Mouse (Mus musculus) forebrain, embryonic 11.5 days (tissue): ENCODE measurements around the gene Zswim1. TPM values are rescaled to one million over a fixed set of nuclear protein-coding genes. Genes with fewer than 3 reads are reported as not detected.
"Not testable (repeated sequence)": the region's sequence is repeated elsewhere in the genome, so short reads cannot be mapped to it uniquely, and the experiment has no call there.

ENCODE experiments used
- ATAC-seq: fragments of 200-750 bp; cut with Nextera tagmentation; replicated peaks from 2 replicates; pipeline ENCODE4 v1.8.0; 2017; ENCODE audit warnings: moderate TSS enrichment; ENCODE audit not compliant: low FRiP score
- DNase-seq: peaks from one replicate; pipeline ENCODE4 v3.0.0-alpha.2; 2017; ENCODE audit warnings: low spot score
- H3K27ac ChIP-seq: fragments of 300-500 bp; sonication (generic); 2 replicates; pipeline ENCODE4 v1.5.1; 2014; ENCODE audit warnings: low read depth, low read length
- H3K27me3 ChIP-seq: fragments of 300-500 bp; sonication (generic); 2 replicates; pipeline ENCODE4 v1.6.1; 2014; ENCODE audit warnings: mild to moderate bottlenecking, low read length, mixed read lengths; ENCODE audit not compliant: control insufficient read depth, insufficient read depth
- H3K36me3 ChIP-seq: fragments of 300-500 bp; sonication (generic); 2 replicates; pipeline ENCODE4 v1.6.1; 2014; ENCODE audit warnings: mild to moderate bottlenecking, low read length, moderate library complexity, mixed read lengths; ENCODE audit not compliant: control insufficient read depth, insufficient read depth
- H3K4me1 ChIP-seq: fragments of 300-500 bp; sonication (generic); replicated peaks from 2 replicates; pipeline ENCODE4 v1.6.1; 2014; ENCODE audit warnings: low read length, mixed read lengths; ENCODE audit not compliant: control insufficient read depth, insufficient read depth
- H3K4me2 ChIP-seq: fragments of 300-500 bp; sonication (generic); 2 replicates; pipeline ENCODE4 v1.6.1; 2014; ENCODE audit warnings: low read depth, mild to moderate bottlenecking, low read length, moderate library complexity, mixed read lengths; ENCODE audit not compliant: severe bottlenecking
- H3K4me3 ChIP-seq: fragments of 300-500 bp; sonication (generic); 2 replicates; pipeline ENCODE4 v1.5.1; 2014; ENCODE audit warnings: low read depth, low read length
- H3K9ac ChIP-seq: fragments of 300-500 bp; sonication (generic); 2 replicates; pipeline ENCODE4 v1.6.1; 2014; ENCODE audit warnings: low read length
- H3K9me3 ChIP-seq: fragments of 300-500 bp; sonication (generic); 2 replicates; pipeline ENCODE4 v1.6.1; 2016; ENCODE audit warnings: low read length, mixed read lengths; ENCODE audit not compliant: control insufficient read depth
- WGBS: fragments of 180-500 bp; shearing (Covaris S2); extraction: QIAGEN DNeasy Blood & Tissue Kit; methylation state at CpG from one replicate; pipeline ENCODE4 v1.1.7; 2014; 5-methylcytosine and 5-hydroxymethylcytosine counted together
- polyA plus RNA-seq: library from polyadenylated mRNA; unstranded; fragments of >200 nt; fragmentation: Nextera tagmentation; extraction: Ambion mirVana; gene quantifications from 2 replicates; pipeline ENCODE4 v1.2.1, GENCODE M21; 2014

Zswim1 gene
- polyA plus RNA-seq, 1 experiment from 2014 or later = 26.4 TPM

DNA sequence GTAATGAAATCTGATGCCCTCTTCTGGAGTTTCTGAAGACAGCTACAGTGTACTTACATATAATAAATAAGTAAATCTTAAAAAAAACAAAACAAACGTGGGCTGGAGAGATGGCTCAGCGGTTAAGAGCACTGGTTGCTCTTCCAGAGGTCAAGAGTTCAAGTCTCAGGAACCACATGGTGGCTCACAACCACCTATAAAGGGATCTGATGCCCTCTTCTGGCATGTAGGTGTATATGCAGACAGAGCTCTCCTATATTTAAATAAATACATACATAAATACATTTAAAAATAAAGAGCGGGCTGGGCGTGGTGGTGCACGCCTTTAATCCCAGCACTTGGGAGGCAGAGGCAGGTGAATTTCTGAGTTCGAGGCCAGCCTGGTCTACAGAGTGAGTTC lies 23.9 kb upstream of the Zswim1 start:
- not testable (repeated sequence) for H3K36me3 ChIP-seq, ATAC-seq, H3K9me3 ChIP-seq, H3K9ac ChIP-seq, H3K27me3 ChIP-seq, H3K4me3 ChIP-seq, H3K4me1 ChIP-seq, DNase-seq, H3K27ac ChIP-seq, H3K4me2 ChIP-seq
- 85% methylated on average over 6 of the region's 6 CpGs for WGBS

DNA sequence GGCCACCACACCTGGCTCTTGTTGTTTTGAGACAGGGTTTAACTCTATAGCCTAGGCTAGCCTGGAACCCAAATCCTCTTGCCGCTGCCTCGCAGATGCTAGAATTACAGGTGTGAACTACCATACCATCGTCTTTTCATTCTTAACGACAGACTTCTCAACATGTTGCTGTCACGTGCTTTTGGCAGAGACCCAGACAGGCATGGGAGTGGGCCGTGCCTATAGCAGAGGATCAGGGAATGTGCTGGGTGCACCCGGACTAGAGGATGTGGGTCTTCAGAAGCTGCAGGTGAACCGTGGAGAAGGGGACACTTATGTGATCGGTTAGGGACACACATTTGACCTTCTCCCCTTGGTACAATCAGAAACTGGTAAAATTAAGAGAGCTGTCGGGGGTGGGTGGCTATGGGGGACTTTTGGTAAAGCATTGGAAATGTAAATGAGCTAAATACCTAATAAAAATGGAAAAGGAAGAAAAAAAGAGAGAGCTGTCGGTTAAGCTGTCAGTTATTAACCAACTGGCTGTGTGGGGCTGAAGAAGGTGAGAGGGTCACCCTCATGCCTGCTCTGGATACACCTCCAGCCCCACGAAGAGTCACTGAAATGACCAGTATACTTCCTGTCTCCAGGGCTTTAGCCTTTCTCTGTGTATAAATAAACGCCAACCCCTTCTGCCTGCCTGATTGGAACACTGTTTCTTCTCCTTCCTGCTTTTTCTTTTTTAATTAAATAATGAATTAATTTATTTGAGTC lies 22.1 kb upstream of the Zswim1 start:
- Histone ChIP-seq H3K36me3 (no peaks in the 10 kb centered on the region; the same call in 1 of the 2 replicates), H3K4me3 (no peak overlapping the region), H3K9me3 (no peaks in the 10 kb centered on the region), H3K27me3 (no peaks in the 10 kb centered on the region), H3K9ac (no peak overlapping the region), H3K27ac (no peak overlapping the region), H3K4me1 (peaks cover 5% of the 10 kb centered on the region; the same call in 1 of the 2 replicates), H3K4me2 (no peak overlapping the region)
- no peak for DNase-seq
- 90% methylated on average over 13 of the region's 13 CpGs for WGBS
- no peak for ATAC-seq

DNA sequence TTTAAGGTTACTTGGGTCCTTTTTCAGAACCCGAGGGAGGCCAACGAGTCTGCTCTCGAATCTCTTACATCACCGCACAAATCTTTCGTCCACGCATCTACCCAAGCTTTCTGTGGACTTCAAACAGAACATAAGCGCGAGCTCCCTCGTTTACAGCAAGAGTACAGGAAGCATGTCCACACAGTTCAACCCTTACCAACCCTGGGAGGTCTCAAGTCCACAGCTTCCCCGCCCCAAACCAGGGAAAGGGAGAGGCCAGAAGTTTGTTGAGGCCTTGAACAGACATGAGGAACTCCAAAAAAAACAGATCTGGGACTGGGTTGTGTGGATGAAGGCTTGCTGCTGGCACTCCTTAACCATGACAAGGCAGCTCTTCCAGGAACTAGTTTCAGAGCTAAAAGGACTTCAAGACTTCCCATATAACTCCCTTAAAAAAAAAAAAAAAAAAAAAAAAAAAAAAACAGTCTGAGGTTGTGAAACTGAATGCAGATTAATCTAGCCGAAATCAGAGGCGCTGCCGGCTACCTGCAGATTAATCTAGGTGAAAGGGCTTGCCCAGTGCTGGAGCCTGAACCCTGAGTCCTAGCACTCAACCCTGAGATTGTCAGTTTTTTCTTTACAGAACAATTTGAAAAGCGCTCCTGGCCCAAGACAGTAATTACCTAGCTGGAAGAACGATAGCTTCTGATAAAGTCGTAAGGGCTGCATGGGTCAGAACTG lies 19.1 kb upstream of the Zswim1 start:
- Histone ChIP-seq H3K4me3 (peak overlapping the region; percentile 80; the same call in 1 of the 2 replicates), H3K4me2 (peak overlapping the region; percentile 60), H3K4me1 (peaks cover 5% of the 10 kb centered on the region; the same call in 1 of the 2 replicates), H3K27me3 (no peaks in the 10 kb centered on the region), H3K27ac (no peak overlapping the region), H3K9ac (peak overlapping the region; percentile 76), H3K9me3 (no peaks in the 10 kb centered on the region), H3K36me3 (no peaks in the 10 kb centered on the region; the same call in 1 of the 2 replicates)
- DNase-seq = no peak
- 92% methylated on average over 16 of the region's 16 CpGs for WGBS
- no peak for ATAC-seq

DNA sequence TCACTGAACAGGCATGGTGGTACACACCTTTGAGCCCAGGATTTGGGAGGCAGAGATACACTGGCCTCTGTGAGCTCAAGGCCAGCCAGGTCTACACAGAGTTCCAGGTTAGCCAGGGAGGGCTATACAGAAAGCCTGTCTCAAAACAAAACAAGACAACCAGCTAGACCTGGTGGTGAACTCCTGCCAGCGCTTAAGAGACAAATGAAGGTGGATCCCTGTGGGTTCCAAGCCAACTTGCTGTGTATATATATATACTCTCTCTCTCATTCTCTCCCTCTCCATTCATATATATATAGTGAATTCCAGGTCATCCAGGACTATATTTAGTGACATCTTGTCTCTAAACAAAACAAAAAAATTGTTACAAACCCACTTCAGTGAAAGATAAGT lies 18.6 kb upstream of the Zswim1 start:
- no peak for ATAC-seq
- Histone ChIP-seq H3K4me2 (peak overlapping the region; percentile 60), H3K9me3 (no peaks in the 10 kb centered on the region), H3K27me3 (no peaks in the 10 kb centered on the region), H3K4me3 (peak overlapping the region; percentile 80), H3K9ac (peak overlapping the region; percentile 76), H3K4me1 (peaks cover 5% of the 10 kb centered on the region; the same call in 1 of the 2 replicates), H3K27ac (no peak overlapping the region), H3K36me3 (no peaks in the 10 kb centered on the region; the same call in 1 of the 2 replicates)
- WGBS = 64% methylated on average over 1 of the region's 1 CpGs
- DNase-seq = no peak

DNA sequence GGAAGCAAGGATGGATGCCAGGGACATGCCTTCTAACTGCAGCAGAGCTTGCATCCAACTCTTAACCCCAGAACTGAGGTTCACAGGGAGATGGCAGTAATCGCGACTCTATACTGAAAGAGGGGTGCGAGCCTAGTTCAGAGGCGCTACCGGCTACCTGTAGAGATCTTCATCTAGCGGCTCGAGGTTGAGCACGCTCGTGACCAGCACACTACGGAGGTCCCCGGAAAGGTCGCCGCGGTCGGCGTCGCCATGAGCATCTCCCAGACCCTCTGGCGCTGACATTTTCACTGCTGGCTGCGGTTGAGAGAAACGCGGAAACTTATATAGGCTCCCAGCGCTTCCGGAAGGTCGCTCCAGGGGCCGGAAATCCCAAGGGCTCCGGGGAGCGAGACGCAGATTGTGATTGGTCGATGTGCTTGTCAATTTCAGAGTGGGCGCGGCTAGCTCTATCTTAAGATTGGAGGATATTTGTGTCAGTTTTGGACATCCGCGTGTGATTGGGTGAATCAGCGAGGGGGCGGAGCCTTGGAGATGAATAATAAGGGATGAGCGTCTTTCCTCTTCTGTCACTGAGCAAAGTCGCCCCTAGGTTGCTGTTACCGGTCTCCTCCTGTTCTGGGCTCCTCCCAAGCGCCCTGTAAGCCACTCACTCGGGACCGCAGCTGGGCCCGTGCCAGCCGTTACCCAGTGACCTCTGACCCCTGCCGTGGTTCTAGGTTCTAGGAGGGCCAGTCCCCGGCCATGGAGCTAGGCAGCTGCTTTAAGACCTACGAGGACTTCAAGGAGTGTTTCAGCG lies 17.8 kb upstream of the Zswim1 start, which contains the start of the genes Acot8 and Zswim3:
Acot8 (minus strand) TSS at position 350 of the 799 bp plus-strand sequence.
Zswim3 (plus strand) TSS at position 566 of the 799 bp plus-strand sequence.
- ATAC-seq (peak; percentile 98), DNase-seq (peak; percentile 96)
- Histone ChIP-seq H3K27me3 (no peaks in the 10 kb centered on the region), H3K9me3 (no peaks in the 10 kb centered on the region), H3K27ac (no peak within 1 kb of the TSS), H3K4me1 (peaks cover 5% of the 10 kb centered on the region; the same call in 1 of the 2 replicates), H3K4me2 (peak within 1 kb of the TSS; percentile 64), H3K9ac (peak within 1 kb of the TSS; percentile 76), H3K4me3 (peak within 1 kb of the TSS; percentile 80), H3K36me3 (no peaks in the 10 kb centered on the region; the same call in 1 of the 2 replicates)
- WGBS = under 1% methylated on average over 47 of the region's 47 CpGs

DNA sequence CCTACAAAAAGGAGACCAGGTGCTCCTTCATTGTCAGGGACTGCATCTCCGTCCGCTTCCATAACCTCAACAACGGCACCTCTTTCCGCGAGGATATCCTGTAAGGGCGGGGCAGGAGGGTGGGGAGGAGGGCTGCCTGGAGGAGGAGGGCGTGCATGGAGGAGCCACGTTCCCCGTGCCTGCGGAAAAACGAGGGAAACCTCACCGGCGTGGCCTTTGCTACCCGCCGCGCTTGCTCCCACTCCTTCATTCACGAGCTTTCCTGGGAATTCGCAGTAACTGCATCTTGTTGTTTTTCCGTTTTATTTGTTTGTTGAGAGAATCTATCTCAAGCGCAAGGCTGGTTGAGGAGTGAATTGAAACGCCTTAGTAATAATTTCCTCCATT lies 17.2 kb upstream of the Zswim1 start:
- peak overlapping the region; percentile 71 for H3K9ac ChIP-seq
- peak overlapping the region; percentile 80 for H3K4me3 ChIP-seq
- peak; percentile 57 for ATAC-seq
- no peaks in the 10 kb centered on the region for H3K9me3 ChIP-seq
- DNase-seq = peak; percentile 73
- no peaks in the 10 kb centered on the region for H3K27me3 ChIP-seq
- H3K36me3 ChIP-seq = no peaks in the 10 kb centered on the region; the same call in 1 of the 2 replicates
- H3K27ac ChIP-seq = no peak overlapping the region
- peak overlapping the region; percentile 64 for H3K4me2 ChIP-seq
- 3% methylated on average over 21 of the region's 21 CpGs for WGBS
- H3K4me1 ChIP-seq = peaks cover 5% of the 10 kb centered on the region; the same call in 1 of the 2 replicates

DNA sequence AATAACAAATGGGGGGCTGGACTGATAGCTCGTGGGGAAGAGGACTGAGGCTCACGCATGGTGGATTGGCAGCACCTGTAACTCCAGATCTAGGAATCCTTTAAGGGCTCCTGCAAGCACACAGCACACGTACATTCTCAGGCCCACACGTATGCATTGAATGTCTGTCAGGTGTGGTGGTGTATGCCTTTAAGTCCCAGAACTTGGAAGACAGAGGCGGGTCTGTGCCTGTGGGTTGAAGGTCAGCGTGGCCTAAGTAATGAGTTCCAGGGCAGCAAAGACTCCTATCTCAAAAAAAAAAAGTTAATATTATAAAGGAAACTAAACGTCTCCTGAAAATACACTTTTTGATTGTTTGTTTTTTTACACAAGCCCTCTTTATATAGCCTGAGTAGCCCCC lies 15.9 kb upstream of the Zswim1 start:
- Histone ChIP-seq H3K36me3 (no peaks in the 10 kb centered on the region), H3K4me2 (no peak overlapping the region), H3K9me3 (no peaks in the 10 kb centered on the region), H3K27me3 (no peaks in the 10 kb centered on the region), H3K4me1 (peaks cover 5% of the 10 kb centered on the region; the same call in 1 of the 2 replicates), H3K27ac (no peak overlapping the region), H3K9ac (no peak overlapping the region), H3K4me3 (no peak overlapping the region)
- DNase-seq (no peak), ATAC-seq (no peak)
- 90% methylated on average over 7 of the region's 7 CpGs for WGBS

DNA sequence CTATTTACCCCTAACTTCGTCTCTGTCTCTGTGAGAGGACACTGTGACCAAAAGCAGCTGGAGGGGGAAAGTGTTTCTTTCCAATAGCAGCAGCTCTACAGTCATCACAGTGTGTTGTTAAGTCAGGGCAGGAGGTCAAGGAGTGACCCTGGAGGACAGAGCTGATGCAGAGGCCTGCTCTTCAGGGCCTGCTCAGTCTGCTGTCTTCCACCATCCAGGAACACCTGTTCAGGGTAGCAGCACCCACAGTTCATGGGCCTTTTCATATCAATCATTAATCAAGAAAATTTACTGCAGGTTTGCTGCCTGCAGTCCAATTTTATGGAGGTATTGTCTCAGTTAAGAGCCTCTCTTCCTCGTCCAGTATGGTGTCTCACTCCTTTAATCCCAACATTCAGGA lies 8.9 kb upstream of the Zswim1 start:
- ATAC-seq (no peak), DNase-seq (no peak)
- Histone ChIP-seq H3K4me3 (no peak overlapping the region), H3K9ac (no peak overlapping the region), H3K4me2 (no peak overlapping the region), H3K4me1 (no peaks in the 10 kb centered on the region), H3K36me3 (no peaks in the 10 kb centered on the region; the same call in 1 of the 2 replicates), H3K27ac (no peak overlapping the region), H3K9me3 (no peaks in the 10 kb centered on the region), H3K27me3 (no peaks in the 10 kb centered on the region)
- WGBS = 61% methylated on average over 2 of the region's 2 CpGs
